Mouse (Mus musculus): ENCODE results near the gene 4930562C15Rik.

4930562C15Rik gene

DNA sequence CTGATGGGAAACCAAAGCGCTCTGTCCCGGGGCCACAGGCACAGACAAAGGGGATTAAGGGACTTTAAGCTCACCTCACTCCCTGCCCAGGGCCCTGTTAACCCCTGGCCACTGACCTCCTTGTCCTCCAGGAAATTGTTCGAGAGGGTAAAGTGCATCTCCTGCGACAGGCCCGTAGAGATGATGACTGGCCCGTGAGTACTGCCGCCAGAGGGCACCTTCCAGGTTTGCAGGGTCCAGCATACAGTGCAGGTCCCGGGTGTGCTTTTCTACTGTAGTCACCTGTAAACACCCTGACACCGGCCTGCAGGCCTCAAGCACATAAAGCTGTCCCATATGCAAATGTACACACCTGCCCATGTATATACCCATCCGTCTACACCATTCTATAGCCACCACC lies 26.2 kb downstream of the 4930562C15Rik start:
- no peak for DNase-seq (ENCODE audit: low spot score in 2 of 2)

DNA sequence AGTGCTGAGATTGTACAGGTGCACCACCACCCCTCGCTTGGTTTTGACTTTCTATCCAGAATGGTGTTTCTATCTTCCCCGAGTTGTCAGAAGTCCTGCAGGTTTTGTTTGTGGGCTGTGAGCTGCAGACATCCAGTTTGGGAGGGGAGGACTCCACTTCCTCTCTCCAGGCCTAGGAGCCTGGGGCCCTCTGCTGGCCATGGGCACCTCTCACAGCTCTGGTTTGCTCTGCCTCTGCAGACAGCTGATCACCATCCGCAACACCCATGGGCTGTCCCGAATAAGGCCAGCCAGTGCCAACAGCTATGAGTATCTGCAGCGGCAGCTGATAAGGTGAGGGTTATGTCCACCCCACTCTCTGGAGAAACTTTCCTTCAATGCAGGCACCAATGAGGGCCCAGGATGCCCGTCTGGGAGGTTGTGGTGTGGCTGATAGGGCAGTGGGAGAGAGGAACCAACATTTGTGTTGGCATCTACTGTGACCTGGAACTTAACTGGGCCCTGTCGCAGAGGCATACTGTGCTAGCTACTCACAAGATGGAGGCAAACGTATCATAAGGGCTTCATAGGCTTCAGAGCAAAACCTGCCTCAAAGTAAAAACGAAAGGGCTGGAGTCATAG lies 27.8 kb downstream of the 4930562C15Rik start:
- peak; percentile 62 to 78 for DNase-seq (ENCODE audit: low spot score in 2 of 2)

DNA sequence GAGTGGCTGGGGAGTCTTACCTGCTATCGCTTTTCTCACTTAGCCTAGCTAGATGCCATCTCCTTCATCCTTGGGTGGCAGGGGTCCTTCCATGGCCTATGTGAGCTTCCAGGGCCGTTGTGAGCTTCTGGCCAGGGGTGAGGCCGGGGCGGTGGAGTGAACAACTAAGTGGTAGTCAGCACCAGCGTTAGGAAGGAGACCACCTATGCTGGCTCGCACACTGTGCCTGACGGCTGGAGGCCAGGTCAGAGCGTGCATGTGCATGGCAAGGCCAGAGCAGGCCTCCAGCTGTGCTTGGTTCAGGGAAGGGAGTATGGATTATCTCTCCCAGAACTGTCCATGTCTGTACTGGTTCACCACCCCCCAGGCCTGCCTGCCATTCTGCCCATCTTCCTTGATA lies 28.5 kb downstream of the 4930562C15Rik start:
- DNase-seq (ENCODE audit: low spot score in 2 of 2): no peak

- no peak for DNase-seq (ENCODE audit: low spot score in 2 of 2)
These were observed 31.0 kb downstream of the 4930562C15Rik start for GRCm38 (mm10) chr16:4866101-4866695.

DNA sequence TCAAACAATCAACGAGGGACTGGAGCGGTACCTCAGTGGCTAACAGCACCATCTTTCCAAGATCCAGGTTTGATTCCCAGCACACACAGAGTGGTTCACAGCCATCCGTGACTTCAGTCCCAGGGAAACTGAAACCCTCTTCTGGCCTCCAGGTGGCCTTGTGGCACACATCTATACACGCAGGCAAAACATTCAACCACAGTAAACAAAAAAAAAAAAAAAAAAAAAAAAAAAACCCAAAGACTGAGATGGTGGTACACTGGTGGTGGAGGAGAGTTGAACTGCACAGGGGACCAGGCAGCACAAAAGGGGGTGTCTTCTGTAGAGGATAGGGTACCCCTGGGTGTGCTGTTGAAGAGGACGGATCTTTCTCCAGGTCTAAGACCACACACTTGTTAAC lies 35.3 kb downstream of the 4930562C15Rik start:
- no peak for DNase-seq (ENCODE audit: low spot score in 2 of 2)

- no peak for DNase-seq (ENCODE audit: low spot score in 2 of 2)
These were observed 36.7 kb downstream of the 4930562C15Rik start for GRCm38 (mm10) chr16:4871926-4872325.

- DNase-seq (ENCODE audit: low spot score in 2 of 2): no peak
These were observed 40.2 kb downstream of the 4930562C15Rik start for GRCm38 (mm10) chr16:4875198-4876032.

DNA sequence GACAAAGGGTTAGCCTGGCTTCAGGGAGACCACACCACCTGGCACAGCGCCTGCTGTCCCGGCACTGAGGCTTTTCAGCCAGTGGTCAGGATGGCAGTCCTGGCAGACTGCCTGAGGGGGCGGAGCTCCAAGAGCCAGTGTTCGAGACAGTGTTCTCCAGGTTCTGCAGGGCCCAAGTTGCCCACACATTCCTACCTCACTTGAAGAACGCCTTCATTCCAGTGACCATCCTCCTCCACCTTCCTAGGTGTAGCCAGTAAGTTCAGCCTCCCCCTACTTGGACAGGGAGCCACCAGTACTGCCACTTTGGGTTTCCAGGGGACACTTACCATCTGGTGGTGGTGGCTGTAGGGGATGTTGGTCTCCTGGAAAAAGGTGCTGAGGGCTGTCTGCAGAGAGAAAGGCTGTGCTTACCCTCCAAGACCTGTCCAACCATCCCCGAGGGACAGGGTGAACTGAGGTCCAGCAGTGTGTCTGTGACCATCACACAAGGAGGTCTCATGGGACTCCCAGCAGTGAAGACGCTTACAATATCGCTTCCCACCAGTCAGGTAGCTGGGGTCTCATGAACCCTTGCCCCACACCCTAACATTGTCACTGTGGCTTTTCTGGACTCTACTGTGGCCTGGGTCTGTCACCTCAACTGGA lies 40.9 kb downstream of the 4930562C15Rik start:
- peak; percentile 45 to 71 for DNase-seq (ENCODE audit: low spot score in 2 of 2)

GRCm38 (mm10) chr16:4877195-4877594 lies 42.0 kb downstream of the 4930562C15Rik start:
- DNase-seq (ENCODE audit: low spot score in 2 of 2): no peak

DNA sequence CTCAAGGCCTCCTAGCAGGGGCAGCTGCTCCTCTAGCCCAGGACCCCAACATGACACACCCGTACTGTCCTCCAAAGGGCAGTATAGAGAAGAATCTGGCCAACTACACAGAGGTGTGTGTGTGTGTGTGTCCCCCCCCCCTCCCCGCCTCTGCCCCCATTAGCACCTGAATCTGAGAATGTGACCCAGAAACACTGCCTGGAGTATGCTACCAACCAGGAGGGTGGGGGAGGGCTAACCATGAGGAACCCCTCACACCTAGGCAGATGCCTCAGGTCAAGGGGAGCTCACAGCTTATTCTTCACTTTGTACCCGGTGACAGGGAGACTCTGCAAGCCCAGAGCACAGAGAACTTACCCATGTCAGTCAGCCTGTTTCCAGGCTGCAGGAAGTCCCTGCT lies 42.5 kb downstream of the 4930562C15Rik start:
- DNase-seq (ENCODE audit: low spot score in 2 of 2): no peak

DNA sequence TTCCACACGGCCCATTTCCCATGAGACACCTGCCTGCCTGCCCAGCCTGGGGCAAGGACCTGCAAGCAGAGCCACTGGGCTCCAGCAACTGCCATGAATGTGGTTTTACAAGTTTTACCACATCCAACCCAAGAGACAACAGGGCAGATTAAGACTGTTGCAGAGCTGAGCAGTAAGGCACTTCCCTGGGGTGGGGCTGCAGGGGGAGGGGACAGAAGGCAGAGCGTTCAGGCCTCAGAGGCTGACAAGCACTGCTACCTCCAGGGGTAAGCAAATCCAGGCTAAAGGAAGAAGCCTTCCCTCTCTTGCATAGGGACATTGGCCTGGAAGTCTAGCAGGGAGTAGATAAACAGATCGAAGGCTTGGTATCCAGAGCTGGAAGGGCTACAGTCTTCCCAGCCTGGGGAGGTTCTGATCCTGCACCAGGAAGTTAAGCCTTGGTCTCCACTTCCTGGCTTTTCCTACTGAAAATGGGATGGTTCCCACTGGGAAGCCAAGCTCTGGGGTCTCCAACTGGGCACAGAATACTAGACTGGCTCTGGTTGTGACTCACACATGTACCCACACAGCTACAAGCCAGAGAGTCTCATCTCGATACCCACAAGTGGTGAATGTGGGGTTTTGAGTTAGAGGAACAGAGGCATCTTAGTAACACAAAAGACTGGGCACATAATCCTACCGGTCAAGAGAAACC lies 43.1 kb downstream of the 4930562C15Rik start:
- peak; percentile 67 to 77 for DNase-seq (ENCODE audit: low spot score in 2 of 2)

DNA sequence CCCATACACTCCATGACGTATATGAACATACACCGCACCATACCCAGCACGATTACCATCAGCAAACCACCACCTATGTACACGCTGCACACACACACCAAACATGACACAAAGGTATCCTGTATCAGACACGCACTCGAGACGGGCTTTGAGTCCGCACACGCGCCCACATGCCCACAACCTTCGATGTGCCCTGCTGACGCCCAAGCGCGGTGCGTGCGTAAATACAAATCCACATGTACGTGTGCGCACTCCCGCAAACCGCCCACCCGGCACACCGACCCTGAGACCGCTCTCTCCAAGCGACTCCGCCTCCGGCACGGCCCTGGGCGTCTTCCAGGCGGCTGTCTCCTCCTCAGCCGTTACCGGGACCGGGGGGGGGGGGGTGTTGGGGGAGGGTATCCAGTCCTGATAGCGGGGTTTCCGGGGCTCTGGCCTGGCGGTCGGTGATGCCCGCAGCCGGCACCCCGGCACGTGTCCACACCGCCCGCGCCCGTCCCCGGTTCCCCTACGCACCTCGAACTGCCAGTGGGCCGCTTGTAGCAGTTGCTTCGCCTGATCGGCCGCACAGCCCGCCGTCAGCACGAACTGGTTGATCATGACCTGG lies 44.0 kb downstream of the 4930562C15Rik start:
- no peak for DNase-seq (ENCODE audit: low spot score in 2 of 2)

GRCm38 (mm10) chr16:4879708-4880124 lies 44.5 kb downstream of the 4930562C15Rik start:
- peak; percentile 88 to 91 for DNase-seq (ENCODE audit: low spot score in 2 of 2)

DNA sequence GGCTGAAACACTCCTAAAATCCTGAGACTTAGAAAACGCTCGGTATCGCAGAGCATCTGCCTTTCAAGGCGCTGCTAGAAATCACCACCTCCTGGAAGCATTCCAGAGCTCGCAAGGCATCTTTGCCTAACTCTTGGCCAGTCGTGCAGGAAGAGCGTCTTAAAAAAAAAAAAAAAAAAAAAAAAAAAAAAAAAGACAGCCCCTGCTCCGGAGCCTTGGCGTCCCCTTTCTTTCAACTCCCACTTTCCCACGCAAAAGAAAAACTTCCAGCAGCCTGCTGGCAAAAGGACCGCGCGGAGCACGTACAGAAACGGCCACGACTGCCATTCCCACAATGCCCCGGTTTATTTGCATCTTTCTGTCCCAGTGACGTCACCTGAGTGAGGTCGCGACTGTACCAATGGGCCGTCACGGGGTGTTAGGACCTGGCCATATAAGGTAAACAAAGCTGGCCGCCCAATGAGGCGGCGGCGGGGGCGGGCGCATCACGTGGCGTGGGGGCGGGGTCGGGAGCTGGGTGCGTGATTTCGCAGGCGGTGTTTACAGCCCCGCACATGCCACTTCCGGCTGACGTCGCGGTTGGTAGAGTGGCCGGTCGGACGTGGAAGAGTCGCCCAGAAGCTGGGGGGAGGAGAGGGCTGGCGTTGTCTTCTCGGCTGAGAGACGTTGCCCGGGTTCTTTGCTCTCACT lies 45.1 kb downstream of the 4930562C15Rik start, which contains the start of gene Ubald1:
Gene Ubald1 (minus strand): TSS at position 180 of the 690 bp plus-strand sequence.
- peak; percentile 92 to 97 for DNase-seq (ENCODE audit: low spot score in 2 of 2)

DNA sequence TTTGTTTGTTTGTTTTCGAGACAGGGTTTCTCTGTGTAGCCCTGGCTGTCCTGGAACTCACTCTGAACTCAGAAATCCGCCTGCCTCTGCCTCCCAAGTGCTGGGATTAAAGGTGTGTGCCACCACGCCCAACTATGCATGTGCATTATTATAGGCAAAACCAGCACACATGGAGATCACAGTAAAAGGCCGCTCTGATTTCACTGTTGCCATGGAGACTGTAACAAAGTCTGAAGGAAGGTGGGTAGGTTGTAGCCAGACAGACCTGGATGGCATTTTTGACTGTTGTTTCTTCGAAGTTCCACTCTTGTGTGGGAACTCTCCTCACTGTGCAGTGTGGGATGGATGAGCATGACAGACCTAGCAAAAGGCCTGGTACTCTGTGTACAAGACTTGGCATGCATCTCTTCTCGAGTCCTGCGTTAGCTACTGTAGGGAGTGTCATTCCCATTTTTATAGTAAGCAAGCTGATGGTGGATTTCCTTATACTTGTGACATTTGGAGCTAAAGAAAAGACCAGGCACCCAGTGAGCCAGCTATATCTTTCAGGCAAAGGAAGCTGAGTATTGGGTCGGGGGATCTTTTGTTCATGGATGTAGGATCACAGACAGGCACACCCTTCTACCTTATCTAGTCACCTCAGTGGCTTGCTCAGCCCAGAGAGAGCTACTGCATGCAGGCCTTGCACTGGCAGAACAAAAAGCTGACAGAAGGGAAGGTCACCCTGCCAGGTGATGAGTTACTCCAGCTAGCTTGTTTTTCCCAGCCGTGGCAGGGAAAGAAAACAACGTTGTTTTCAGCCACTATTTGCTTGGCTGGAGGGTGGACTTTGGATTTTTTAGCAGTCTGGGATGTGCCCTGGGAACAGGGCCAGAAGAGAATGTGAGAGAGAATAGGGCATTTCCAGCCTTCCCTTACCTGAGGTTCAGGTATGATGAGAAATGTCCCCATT lies 46.5 kb downstream of the 4930562C15Rik start:
- no peak for DNase-seq (ENCODE audit: low spot score in 2 of 2)

DNA sequence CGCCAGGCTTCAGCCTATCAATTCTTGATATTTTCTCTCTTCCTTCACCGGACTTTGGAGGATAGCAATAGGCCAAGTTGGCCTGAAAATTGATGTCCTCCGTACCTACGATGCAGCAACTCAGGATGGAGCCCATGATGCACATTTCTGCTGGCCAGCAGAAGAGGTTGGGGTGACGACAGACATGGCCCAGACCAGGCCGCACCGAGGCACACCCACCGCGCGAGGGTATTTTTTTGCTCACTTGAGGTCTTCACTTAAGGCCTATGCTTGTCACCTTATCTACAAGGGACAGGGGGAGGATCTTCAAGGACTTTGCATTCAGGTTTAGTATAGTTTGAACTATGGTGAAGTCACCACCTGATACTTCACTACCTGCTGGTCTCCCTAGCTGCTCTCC lies 49.7 kb downstream of the 4930562C15Rik start:
- DNase-seq (ENCODE audit: low spot score in 2 of 2): no peak

GRCm38 (mm10) chr16:4885760-4886689 lies 50.8 kb downstream of the 4930562C15Rik start, which contains the start of gene Mgrn1:
Gene Mgrn1 (plus strand): TSS chr16:4886249.
- peak; percentile 67 to 86 for DNase-seq (ENCODE audit: low spot score in 2 of 2)

GRCm38 (mm10) chr16:4886690-4887020 lies 51.4 kb downstream of the 4930562C15Rik start:
- DNase-seq (ENCODE audit: low spot score in 2 of 2): no peak

Measured in urinary bladder, postnatal 36 days (tissue).